Mouse (Mus musculus) induced T-regulatory cell, adult 2 months (primary cell): ENCODE data around the gene Bmpr1a.
"Not testable (repeated sequence)": the region's sequence is repeated elsewhere in the genome, so short reads cannot be mapped to it uniquely, and the experiment has no call there.

Experiments used
- DNase-seq: peaks from one replicate; pipeline ENCODE4 v3.0.0-alpha.2; 2012; ENCODE audit warnings: low read depth

Bmpr1a gene

GRCm38 (mm10) chr14:34382921-34383704 lies 120.0 kb downstream of the Bmpr1a start:
- DNase-seq: no peak

DNA sequence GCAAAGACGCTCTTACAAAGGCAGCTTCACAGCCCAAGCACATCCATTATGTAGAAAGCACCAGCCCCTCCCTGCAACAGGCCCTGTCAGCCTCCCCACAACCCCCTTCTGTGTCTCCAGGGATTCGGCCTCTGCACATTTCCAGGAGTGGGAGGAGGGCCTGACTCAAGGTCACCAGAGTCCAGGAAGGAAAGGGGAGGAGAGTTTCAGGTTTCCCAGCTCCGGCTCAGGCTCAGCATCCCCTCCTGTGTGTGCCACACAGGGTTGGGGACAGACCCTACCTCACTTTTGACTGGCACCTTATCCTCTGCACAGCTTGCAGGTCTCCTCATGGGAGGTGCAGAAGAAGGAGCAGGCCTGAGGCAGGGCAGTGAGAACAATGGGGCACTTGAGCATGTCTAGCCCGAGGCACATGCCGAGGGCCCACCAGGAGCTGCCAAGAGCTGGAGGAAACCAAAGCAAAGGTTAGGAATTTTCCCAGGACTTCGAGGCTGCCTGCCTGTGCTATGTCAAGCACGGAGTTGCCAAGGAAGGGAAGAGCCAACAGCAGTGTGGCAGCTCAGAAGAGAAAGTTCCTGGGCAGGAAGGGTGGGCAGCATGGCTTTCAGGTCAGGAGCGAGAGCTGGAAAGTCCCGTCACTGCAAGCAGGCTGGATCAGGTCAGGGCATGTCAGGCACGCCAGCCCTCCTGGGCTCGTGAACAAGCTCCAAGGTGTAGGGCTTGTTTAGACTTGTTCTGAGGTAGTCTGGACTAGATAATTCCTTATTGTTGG lies 124.4 kb downstream of the Bmpr1a start:
- DNase-seq: no peak

GRCm38 (mm10) chr14:34377121-34377520 lies 126.0 kb downstream of the Bmpr1a start:
- no peak for DNase-seq

DNA sequence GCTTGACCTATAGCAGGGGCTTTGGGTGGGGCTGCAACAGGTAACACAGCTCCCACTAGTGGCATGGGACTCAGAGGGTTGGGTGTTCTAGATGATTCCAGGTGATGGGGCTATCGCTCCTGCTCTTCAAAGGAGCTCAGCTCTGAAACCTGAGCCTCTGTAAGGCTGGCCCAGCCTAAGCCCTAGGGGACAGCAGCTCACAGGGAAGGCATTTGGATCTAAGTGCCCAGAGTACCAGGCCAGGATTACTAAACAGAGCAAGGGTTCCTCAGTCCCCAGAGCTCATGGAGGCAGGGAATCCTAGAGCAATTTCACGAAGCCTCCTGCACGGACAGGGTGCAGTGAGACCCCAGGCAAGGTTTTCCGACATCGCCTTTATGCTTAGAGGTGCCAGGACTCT lies 127.2 kb downstream of the Bmpr1a start:
- DNase-seq: no peak

DNA sequence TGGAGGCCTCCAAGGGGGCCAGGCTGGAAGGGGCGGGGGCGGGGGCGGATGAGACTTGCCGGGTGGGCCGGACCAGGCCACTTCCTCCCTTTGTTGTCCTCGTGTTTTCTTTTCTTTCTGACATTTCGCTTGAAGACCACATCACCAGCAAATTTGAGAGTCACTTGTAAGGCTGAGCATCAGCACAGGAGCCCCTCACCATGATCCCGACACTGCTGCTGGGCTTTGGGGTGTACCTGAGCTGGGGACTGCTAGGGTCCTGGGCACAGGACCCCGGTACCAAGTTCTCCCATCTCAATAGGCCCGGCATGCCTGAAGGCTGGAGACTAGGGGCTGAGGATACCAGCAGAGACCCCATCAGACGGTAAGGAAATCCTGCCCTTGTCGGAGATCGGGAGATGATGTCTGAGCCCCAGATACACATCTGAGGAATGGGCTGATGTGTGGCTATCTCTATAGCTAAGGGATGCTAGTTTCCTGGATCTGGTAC lies 127.7 kb downstream of the Bmpr1a start, which contains the start of gene Mmrn2:
Mmrn2 (plus strand) TSS at position 51 of the 490 bp plus-strand sequence.
- no peak for DNase-seq

DNA sequence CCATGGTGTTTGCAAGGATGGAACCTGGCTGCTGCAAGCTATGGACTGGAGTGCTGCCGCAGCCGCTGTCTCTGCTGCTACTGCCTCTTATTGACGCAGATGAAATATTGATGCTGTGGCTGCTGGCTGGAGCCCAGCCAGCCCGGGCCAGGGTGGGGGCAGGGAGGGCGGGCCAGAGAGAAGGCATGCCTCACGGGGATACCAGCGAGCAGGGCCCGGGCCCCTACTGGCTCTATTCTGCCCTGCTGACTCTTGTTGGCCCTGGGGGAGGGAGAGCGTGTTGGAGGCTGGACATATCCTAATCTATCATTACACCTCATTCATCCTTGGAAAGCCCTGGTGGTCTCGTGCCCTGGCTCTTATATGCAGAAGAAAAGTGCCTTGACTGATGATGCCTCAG lies 128.6 kb downstream of the Bmpr1a start, which contains the start of gene Sncg:
Sncg (minus strand) TSS at position 213 of the 400 bp plus-strand sequence.
- no peak for DNase-seq

- DNase-seq: no peak
These were observed 129.6 kb downstream of the Bmpr1a start for GRCm38 (mm10) chr14:34373581-34373980.

DNA sequence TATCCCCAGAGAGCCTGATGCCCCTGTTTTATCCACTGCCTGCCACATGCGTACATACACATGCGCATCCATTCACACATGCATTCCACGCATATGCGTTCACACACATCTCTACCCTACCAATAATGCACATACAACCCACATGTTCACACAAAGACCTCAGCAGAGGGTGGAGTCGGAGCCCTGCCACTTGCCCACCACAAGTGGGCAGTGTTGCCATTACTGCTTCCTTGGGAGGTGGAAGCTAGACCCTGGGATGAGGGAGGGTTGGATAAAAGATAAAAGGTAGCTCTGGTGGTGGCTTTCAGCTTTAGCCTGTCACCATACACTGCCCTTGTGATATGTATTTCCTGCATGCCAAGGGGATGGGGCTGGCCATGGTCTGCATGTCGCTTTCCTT lies 130.5 kb downstream of the Bmpr1a start:
- DNase-seq: no peak

DNA sequence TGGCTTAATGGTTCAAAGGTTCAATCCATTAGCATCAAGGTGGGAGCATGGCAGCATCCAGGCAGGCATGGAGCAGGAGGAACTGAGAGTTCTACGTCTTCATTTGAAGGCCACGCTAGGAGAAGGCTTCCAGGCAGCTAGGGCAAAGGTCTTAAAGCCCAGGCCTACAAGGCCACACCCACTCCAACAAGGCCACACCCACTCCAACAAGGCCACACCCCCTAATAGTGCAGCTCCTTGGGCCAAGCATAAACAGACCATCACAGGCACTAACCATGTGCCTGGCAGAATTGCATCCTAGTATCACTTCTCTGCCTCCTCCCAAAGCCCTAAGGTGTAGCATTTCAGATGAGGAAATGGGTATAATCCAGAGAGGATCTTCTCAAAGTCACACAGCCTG lies 131.4 kb downstream of the Bmpr1a start:
- no peak for DNase-seq

DNA sequence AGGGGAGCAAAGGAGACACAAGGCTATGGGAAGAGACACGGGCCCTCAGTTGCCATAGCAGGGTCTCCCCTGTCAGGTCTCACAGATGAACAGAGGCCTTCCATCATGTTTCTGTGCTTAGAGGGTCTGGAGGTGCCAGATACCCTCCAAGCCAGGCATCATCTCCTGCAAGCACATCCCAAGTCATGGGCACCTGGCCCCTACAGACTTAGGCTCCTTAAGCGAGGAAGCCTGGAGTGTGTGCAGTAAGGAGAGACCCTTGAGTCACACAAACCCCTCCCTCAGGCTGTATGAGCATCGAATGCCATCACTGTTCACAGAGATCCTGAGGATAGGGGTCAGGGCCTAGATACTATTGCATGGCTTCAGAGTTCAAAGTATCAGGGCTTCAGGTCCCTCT lies 132.2 kb downstream of the Bmpr1a start:
- no peak for DNase-seq

DNA sequence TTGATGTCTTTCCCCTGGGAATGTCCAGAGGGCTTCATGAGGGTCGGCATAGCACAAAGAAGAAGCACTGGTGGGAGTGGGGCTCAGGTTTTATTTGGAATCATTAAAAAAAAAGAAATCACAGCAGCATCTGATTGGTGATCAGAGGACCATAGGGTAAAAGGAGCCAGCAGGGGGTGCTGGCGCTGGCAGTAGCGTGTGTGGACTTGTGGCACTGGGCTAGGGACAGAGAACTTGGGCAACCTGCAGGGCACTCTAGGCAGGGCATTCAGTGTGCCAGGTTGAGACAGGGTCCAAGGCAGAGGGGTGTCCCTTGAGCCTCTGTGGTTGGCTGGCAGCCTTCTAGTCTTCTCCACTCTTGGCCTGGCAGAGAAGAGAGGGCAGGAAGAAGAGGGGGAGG lies 132.9 kb downstream of the Bmpr1a start:
- no peak for DNase-seq

DNA sequence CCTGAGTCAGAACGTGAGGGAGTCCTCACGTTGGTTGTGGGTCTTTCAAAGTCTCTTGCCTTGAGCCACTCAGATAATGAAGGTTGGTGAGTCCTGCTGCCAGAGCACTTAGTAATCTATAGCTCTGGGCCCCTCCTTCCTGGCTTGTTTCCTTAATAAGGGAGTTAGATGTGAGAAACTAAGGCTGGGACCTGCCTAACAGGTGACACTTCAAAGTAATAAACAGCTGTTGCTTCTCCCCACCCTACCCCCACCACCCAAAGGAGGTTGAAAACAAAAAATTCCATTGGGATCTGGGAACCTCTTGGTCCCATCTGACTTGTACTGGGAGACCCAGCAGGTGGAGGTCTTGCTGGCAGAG lies 138.0 kb downstream of the Bmpr1a start:
- DNase-seq: no peak

- not testable (repeated sequence) for DNase-seq
These were observed 138.6 kb downstream of the Bmpr1a start for GRCm38 (mm10) chr14:34364254-34365146.

DNA sequence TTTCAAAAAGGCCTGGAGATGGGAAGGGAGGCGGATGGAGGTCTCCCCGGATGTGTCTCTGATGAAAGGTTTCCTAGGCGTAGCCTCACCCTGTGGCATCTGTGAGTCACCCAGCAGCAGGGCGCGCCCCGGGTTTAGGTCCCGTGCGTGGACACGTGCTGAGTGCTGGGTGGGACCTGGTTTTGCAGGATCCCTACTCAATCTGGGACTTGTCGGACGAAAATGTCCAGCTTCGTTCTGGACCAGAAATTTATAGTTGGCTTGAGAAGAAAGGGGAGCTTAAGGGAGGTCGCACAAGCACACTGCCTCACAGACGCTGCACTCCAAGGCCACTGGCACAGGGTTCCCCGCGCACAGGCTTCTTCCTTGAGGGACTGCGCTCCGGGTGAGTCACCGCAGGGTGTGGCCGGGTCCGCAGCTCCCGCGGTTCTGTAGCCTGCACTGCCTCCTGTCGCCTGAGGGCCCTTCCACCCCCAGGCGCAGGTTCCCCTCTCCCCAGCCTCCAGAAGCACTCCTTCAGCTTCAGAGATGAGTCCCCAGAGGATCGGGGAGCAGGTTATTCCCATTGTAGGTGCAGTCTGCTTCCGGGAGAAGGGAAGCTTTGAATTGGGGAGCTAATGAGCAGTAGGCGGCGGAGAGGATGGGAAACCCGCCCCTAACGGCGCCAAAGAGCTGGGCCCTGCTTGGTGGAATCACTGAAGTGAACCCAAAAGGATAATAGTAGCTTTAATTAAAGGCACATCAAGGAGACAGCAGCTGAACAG lies 139.5 kb downstream of the Bmpr1a start:
- peak; percentile 75 for DNase-seq

- DNase-seq: peak; percentile 69
These were observed 140.3 kb downstream of the Bmpr1a start for GRCm38 (mm10) chr14:34362726-34363445.

DNA sequence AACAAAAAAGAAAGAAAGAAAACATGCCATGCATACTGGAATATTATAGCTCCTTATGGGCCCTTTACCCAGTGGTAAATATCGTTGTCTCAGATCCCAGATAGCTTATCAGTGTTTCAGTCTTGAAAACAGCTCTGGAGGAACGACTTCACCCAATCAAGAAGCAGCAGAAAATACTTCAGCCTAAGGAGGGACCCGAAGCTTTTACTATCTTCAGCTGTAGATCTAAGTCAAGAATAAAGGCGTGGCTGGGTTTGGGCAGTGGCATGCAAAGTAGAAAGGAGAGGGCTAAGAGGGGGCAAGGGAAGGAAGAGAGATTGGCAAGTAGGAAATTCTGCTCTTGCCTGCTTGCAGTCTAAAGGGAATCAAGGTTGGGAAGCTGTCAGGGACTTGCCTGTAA lies 141.0 kb downstream of the Bmpr1a start:
- peak; percentile 16 for DNase-seq
